Mouse (Mus musculus) neural tube, postnatal 0 days (tissue): ENCODE data around the gene Gck. TPM values are rescaled to one million over a fixed set of nuclear protein-coding genes. Genes with fewer than 3 reads are reported as not detected.

ENCODE experiments used
- polyA plus RNA-seq: library from polyadenylated mRNA; unstranded; fragments of >200 nt; fragmentation: Nextera tagmentation; extraction: Ambion mirVana; gene quantifications from 2 replicates; pipeline ENCODE4 v1.2.1, GENCODE M21; 2015

Gene Gck
- polyA plus RNA-seq, result 3.8 and 4.2 TPM in 2 replicates

GRCm38 (mm10) chr11:5949586-5950352, at the start of gene Gck:
Gene Gck (minus strand): TSS chr11:5950081.

DNA sequence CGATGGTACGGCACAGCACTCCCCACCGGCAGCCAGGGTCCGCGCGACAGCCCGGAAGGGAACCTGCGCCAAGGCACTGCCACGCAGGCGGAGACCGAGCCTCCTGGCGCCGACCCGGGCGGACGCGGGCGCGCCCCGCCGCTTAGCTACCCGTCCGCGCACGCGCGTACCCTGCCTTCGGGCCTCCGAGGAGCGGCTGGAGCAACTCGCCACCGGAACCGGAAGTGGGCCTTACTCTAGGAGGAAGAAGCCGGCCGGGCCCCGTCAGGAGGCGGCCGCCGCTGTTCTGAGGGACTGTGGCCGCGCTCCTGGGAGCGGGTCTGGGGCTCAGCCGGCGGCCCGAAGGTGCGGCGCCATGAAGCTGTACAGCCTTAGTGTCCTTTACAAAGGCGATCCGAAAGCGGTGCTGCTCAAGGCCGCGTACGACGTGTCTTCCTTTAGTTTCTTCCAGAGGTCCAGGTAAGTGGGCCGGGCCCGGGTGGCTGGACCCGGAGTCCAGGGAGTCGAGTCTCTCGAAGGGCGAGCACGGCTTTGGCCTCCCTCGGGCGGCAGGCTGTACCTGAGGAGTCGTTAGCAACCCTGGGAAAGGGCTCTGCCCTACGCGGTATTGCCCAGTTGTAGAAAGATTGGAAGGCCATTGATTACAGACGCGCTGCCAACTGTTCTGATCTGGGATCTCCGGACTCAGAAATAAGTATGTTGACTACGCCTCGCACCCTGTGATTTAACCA, 5.8 kb upstream of the Gck start, which contains the start of gene Ykt6:
TSS of gene Ykt6 (plus strand) at position 148 of the 731 bp plus-strand sequence.

DNA sequence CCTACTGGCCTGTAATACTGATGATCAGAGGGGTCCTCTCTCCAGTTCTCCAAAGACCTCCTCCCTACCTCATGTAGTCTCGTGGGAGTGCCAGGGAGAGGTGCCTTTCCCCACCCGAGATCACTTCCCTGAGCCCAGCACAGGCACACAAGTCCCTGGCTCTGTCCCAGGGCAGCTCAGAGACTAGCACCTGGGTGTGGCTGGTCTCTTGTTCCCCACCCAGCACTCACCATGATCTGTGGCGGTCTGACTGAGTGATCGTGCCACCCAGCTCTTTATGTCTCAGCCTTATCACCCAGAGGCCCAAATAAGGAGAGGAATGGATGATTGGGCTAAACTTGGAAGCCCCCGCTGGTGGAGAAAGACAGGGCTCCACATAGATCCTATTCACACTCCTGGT, 51.4 kb downstream of the Gck start, which contains the start of gene Myl7:
TSS of gene Myl7 (minus strand) at position 252 of the 400 bp plus-strand sequence.

GRCm38 (mm10) chr11:5877921-5878526, 71.9 kb downstream of the Gck start, which contains the start of gene Pold2:
Gene Pold2 (minus strand): TSS chr11:5878292.

GRCm38 (mm10) chr11:5861678-5862393, 88.0 kb downstream of the Gck start, which contains the start of gene Aebp1:
Gene Aebp1 (plus strand): TSS chr11:5861947.

Other genes starting within 250 kb of the Gck start
- gene Mrps24, start 234.4 kb downstream of the Gck start, polyA plus RNA-seq, result 256 and 264 TPM in 2 replicates
- gene Urgcp, start 187.7 kb downstream of the Gck start, polyA plus RNA-seq, result 29.6 and 30.7 TPM in 2 replicates
- 107 and 120 TPM in 2 replicates for gene Dbnl, start 161.6 kb downstream of the Gck start, polyA plus RNA-seq
- gene Pgam2, start 146.3 kb downstream of the Gck start, polyA plus RNA-seq, result 2.8 and 2.9 TPM in 2 replicates
- 5.3 and 5.5 TPM in 2 replicates for gene Polm, start 112.1 kb downstream of the Gck start, polyA plus RNA-seq
- gene Aebp1, start 88.1 kb downstream of the Gck start, polyA plus RNA-seq, result 25.0 and 35.0 TPM in 2 replicates
- gene Pold2, start 71.8 kb downstream of the Gck start, polyA plus RNA-seq, result 51.0 and 58.7 TPM in 2 replicates
- gene Myl7, start 51.3 kb downstream of the Gck start, polyA plus RNA-seq, result 0.28 and 0.43 TPM in 2 replicates
- gene Ykt6, start 5.6 kb upstream of the Gck start, polyA plus RNA-seq, result 64.5 and 76.8 TPM in 2 replicates
- 173 and 185 TPM in 2 replicates for gene Camk2b, start 116.3 kb upstream of the Gck start, polyA plus RNA-seq
- gene A730071L15Rik, start 249.9 kb upstream of the Gck start, polyA plus RNA-seq, result 0.54 and 0.66 TPM in 2 replicates